Mouse (Mus musculus) embryonic fibroblast, embryonic 13.5 days (primary cell): Measurements from ENCODE around the gene Taar7a. TPM values are rescaled to one million over a fixed set of nuclear protein-coding genes. Genes with fewer than 3 reads are reported as not detected.

Experiments
- H3K27ac ChIP-seq: 2 replicates; pipeline ENCODE4 v1.5.1; 2012; ENCODE audit warnings: low read length, control low read depth, inconsistent platforms; ENCODE audit not compliant: insufficient read depth
- H3K4me1 ChIP-seq: 2 replicates; pipeline ENCODE4 v1.6.1; 2011; ENCODE audit warnings: low read length; ENCODE audit not compliant: control insufficient read depth, insufficient read depth
- H3K4me3 ChIP-seq: 2 replicates; pipeline ENCODE4 v1.5.1; 2011; ENCODE audit warnings: mild to moderate bottlenecking, control low read depth, low read length; ENCODE audit not compliant: insufficient read depth
- CTCF ChIP-seq: IDR thresholded peaks from 2 replicates; pipeline ENCODE4 v1.5.1; 2011; ENCODE audit warnings: mild to moderate bottlenecking, control low read depth, low read length, moderate library complexity, borderline replicate concordance; ENCODE audit not compliant: insufficient read depth
- POLR2A ChIP-seq: IDR thresholded peaks from 2 replicates; pipeline ENCODE4 v1.6.1; 2011; ENCODE audit warnings: low read depth, mild to moderate bottlenecking, control low read depth, low read length, moderate library complexity
- polyA plus RNA-seq: library from polyadenylated mRNA; stranded (reverse); fragments of >200 nt; gene quantifications from 2 replicates; pipeline ENCODE4 v1.2.4, GENCODE M21; 2011; ENCODE audit warnings: low read depth; ENCODE audit not compliant: missing spikeins, insufficient read length

The Taar7a gene
- polyA plus RNA-seq, 1 experiment, result not detected

DNA sequence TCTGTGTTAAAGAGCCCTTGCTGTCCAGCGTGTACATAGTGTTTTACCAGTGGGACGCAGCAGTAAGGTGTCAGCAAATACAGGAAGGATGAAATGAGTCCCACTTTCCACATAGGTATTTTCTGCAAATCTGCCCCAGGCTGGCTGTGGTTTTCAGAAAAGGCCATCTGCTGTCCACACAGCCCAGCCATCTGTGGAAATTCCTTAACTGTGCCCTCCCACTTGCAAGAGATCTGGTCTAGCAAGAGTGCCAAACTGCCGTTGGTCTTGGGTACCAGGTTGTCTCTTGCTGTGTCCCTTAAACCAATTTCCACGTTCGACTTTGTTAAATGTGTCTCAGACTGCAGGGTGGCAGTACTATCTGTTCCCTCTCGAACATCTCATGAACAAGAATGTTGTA, 41.6 kb downstream of the Taar7a start:
- Histone ChIP-seq H3K4me1 (no peaks in the 10 kb centered on the region), H3K4me3 (no peak overlapping the region), H3K27ac (no peak overlapping the region)
- TF ChIP-seq POLR2A, result no peak
- no peak for TF ChIP-seq CTCF

DNA sequence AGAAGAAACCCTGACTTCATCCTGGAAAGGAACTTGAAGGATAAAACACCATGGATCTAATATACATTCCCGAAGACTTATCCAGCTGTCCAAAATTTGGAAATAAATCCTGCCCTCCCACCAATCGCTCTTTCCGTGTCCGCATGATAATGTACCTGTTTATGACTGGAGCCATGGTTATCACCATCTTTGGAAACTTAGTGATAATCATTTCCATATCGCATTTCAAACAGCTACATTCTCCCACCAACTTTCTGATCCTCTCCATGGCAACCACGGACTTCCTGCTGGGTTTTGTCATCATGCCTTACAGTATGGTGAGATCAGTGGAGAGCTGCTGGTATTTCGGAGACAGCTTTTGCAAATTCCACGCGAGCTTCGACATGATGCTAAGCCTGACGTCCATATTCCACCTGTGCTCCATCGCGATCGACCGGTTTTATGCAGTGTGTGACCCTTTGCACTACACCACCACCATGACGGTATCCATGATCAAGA, 43.7 kb downstream of the Taar7a start, which contains the start of gene Taar3:
Gene Taar3, plus strand, starts transcription at position 51 of the 498 bp plus-strand sequence.
- no peak within 1 kb of the TSS for H3K27ac ChIP-seq
- no peaks in the 10 kb centered on the region for H3K4me1 ChIP-seq
- no peak within 1 kb of the TSS for H3K4me3 ChIP-seq
- no peak for TF ChIP-seq CTCF
- TF ChIP-seq POLR2A, result no peak

GRCm38 (mm10) chr10:23948026-23948425, 45.3 kb downstream of the Taar7a start:
- no peak for TF ChIP-seq CTCF
- no peak for TF ChIP-seq POLR2A
- Histone ChIP-seq H3K4me3 (no peak overlapping the region), H3K27ac (no peak overlapping the region), H3K4me1 (no peaks in the 10 kb centered on the region)

DNA sequence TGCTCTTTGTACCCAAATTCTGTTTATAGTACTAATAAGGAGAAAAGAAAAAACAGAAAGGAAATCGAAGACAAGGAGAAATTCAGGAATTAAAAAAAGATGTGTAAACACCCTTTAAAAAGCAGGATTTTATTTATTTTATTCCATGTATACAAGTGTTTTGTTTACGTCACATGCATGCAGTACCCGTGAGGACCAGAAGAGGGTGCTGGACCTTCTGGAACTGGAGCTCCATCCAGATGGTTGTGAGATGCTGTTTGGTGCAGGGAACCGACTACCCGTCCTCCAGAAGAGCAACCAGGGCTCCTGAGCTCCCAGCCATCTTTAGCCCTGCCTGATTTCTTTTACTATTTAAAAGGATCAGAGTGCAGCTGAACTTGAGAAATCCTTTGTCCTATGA, 50.8 kb downstream of the Taar7a start:
- TF ChIP-seq CTCF, result no peak
- no peak for TF ChIP-seq POLR2A
- H3K4me3 ChIP-seq, result no peak overlapping the region
- no peaks in the 10 kb centered on the region for H3K4me1 ChIP-seq
- no peak overlapping the region for H3K27ac ChIP-seq

Other genes with a start within 250 kb of the Taar7a start
- 255 and 381 TPM in 2 replicates for gene Rps12, start 206.2 kb downstream of the Taar7a start, polyA plus RNA-seq
- 19.9 and 28.8 TPM in 2 replicates for gene Slc18b1, start 196.5 kb downstream of the Taar7a start, polyA plus RNA-seq
- not detected in 2 replicates for gene Vnn3, start 142.0 kb downstream of the Taar7a start, polyA plus RNA-seq
- gene Vnn1, start 98.8 kb downstream of the Taar7a start, polyA plus RNA-seq, result 4.5 and 5.1 TPM in 2 replicates
- not detected in 2 replicates for gene Taar1, start 73.1 kb downstream of the Taar7a start, polyA plus RNA-seq
- not detected in 2 replicates for gene Taar2, start 54.9 kb downstream of the Taar7a start, polyA plus RNA-seq
- gene Taar3, start 43.9 kb downstream of the Taar7a start, polyA plus RNA-seq, result not detected in 2 replicates
- not detected in 2 replicates for gene Taar4, start 33.0 kb downstream of the Taar7a start, polyA plus RNA-seq
- gene Taar5, start 22.8 kb downstream of the Taar7a start, polyA plus RNA-seq, result not detected in 2 replicates
- gene Taar6, start 7.8 kb downstream of the Taar7a start, polyA plus RNA-seq, result not detected in 2 replicates
- gene Taar7b, start 6.5 kb upstream of the Taar7a start, polyA plus RNA-seq, result not detected in 2 replicates
- gene Taar7d, start 33.7 kb upstream of the Taar7a start, polyA plus RNA-seq, result not detected in 2 replicates
- not detected in 2 replicates for gene Taar7e, start 44.1 kb upstream of the Taar7a start, polyA plus RNA-seq
- gene Taar7f, start 56.0 kb upstream of the Taar7a start, polyA plus RNA-seq, result not detected in 2 replicates
- not detected in 2 replicates for gene Taar8a, start 83.0 kb upstream of the Taar7a start, polyA plus RNA-seq
- not detected in 2 replicates for gene Taar8b, start 98.8 kb upstream of the Taar7a start, polyA plus RNA-seq
- not detected in 2 replicates for gene Taar8c, start 108.4 kb upstream of the Taar7a start, polyA plus RNA-seq
- gene Taar9, start 116.1 kb upstream of the Taar7a start, polyA plus RNA-seq, result not detected in 2 replicates
- gene Stx7, start 155.8 kb upstream of the Taar7a start, polyA plus RNA-seq, result 93.6 and 103 TPM in 2 replicates
- gene Moxd1, start 230.0 kb upstream of the Taar7a start, polyA plus RNA-seq, result 29.0 and 40.2 TPM in 2 replicates